8 mouse cellular contexts compared by ENCODE assay signal in the genomic region with DNA sequence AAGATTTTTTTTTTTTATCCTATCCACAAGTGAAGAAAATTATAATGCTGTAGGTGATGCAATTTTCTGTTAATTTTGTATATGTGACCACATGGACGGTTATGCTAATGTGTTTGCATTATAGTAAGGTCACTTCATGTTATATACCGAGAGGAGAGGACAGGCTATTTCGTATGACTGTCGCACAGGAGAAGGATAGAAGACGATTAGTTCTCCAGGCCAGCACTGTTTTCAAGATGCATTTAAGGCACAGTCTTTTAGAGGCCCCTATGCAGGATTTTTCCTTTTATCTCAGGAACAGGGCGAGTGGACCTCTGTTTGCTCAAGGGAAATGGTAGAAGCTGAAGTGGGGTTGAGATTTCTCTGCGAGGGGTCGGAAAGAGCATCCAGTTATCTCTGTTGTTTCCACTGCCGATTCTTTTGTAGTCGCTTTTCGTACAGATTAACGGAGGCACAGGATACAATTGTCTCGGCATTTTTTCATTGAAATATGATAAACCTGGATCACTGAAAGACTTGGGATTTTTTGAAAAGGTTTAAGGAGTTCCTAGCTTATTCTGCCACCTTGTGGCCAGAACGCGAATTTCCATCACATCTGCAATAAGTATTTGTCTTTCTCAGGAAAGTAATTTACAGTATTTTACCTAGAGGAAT.
DNase-seq lines count a peak whose midpoint lies in the region; TF ChIP-seq lines count a peak whose summit lies in the region.

No protein-coding gene starts in this region.

- no peaks in the 10 kb centered on the region for H3K4me1 ChIP-seq in lung, adult 2 months (ENCODE audit: control insufficient read depth, insufficient read depth, low read length)

- peak; percentile 47 for DNase-seq in urinary bladder, postnatal 14 days (ENCODE audit: low spot score)
- DNase-seq in urinary bladder, adult 2 months (ENCODE audit: low spot score), result no peak
- DNase-seq in embryo, embryonic 11.5 days (ENCODE audit: low read depth, low spot score), result peak; percentile 60
- DNase-seq in heart, postnatal 10 days, result peak; percentile 18 to 56
- DNase-seq in layer of hippocampus, adult 18-20 months (ENCODE audit: low spot score in 2 of 2), result peak; percentile 60 to 85
- DNase-seq in lung, adult 2 months, result peak; percentile 19
- peak; percentile 70 for DNase-seq in retina, postnatal 1 day
- no peak for DNase-seq in gastrocnemius, postnatal 25 days

- WGBS in lung, adult 2 months, result 28% methylated on average over 15 of the region's 15 CpGs

- intact Hi-C loops in heart, postnatal 10 days (cut with DNase I), result loop anchor here (2.0 to 10.0 kb wide), 2 partner anchors 389 to 969 kb away; no protein-coding TSS in a partner anchor

- TF ChIP-seq POLR2A in lung, adult 2 months (IDR thresholded peaks at IDR 0.05; ENCODE audit: borderline replicate concordance, extremely low read depth, low read depth, low read length), result no peak

- H3K4me3 ChIP-seq in lung, adult 2 months (replicated peaks; ENCODE audit: extremely low read depth, low read depth, low read length), result no peak overlapping the region

- TF ChIP-seq CTCF in lung, adult 2 months (IDR thresholded peaks at IDR 0.05; ENCODE audit: insufficient read depth, low read length), result no peak

Comparison
In these comparisons a context has a peak if more than half of its experiments do, and no peak if none do; other contexts are left out.
1. DNase-seq: peak in urinary bladder, postnatal 14 days (single experiment), embryo, embryonic 11.5 days (single experiment), heart, postnatal 10 days (2 of 2), layer of hippocampus, adult 18-20 months (2 of 2), lung, adult 2 months (single experiment) and retina, postnatal 1 day (single experiment); none in urinary bladder, adult 2 months (single experiment) and gastrocnemius, postnatal 25 days (single experiment).